Comparison of ENCODE assay signal across 35 mouse cellular contexts in the genomic region with DNA sequence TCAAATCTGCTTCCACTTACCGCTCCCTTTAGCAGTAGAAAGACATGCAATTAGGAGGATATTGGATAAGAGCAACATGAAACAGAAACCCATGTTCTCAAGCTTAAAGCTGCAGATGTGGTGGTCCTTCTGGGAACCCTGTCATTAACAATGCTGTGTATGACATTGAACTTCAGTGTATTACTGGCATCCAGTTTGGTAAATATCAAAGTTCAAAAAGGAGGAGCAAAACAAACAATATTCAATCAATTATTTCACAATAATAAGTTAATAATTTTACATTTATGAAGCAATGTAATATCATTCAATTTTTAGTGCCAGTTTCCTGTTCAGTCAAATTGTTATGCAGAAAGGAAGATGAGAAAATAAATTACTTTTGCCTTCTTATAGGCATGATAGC.
"Had no signal": no experiment of that assay in that cellular context is flagged by ENCODE, and none has a peak within 500 bp of the region (broad histone marks: within the 10 kb centered on the region; RNA-seq: fewer than 3 reads in every experiment).

No protein-coding gene starts in this region.

- H3K27me3 ChIP-seq: heart, embryonic 12.5 days; heart, embryonic 13.5 days; heart, embryonic 15.5 days; hindbrain, embryonic 12.5 days; hindbrain, embryonic 13.5 days; hindbrain, embryonic 15.5 days; intestine, embryonic 15.5 days; kidney, embryonic 15.5 days had no signal

- H3K9me3 ChIP-seq: heart, embryonic 10.5 days; heart, embryonic 12.5 days; heart, embryonic 13.5 days; heart, embryonic 15.5 days; hindbrain, embryonic 10.5 days; hindbrain, embryonic 12.5 days; hindbrain, embryonic 13.5 days; hindbrain, embryonic 15.5 days; intestine, embryonic 15.5 days; kidney, embryonic 15.5 days had no signal

- H3K9ac ChIP-seq: heart, embryonic 12.5 days; heart, embryonic 13.5 days; heart, embryonic 15.5 days; hindbrain, embryonic 12.5 days; hindbrain, embryonic 13.5 days; hindbrain, embryonic 14.5 days; hindbrain, embryonic 15.5 days; intestine, embryonic 15.5 days; kidney, embryonic 15.5 days had no signal

- H3K4me3 ChIP-seq: heart, embryonic 10.5 days; heart, embryonic 12.5 days; heart, embryonic 13.5 days; heart, embryonic 15.5 days; hindbrain, embryonic 10.5 days; hindbrain, embryonic 12.5 days; hindbrain, embryonic 13.5 days; hindbrain, embryonic 15.5 days; intestine, embryonic 15.5 days; kidney, embryonic 15.5 days; layer of hippocampus, adult 2 months had no signal

- H3K27ac ChIP-seq: heart, embryonic 10.5 days; heart, embryonic 13.5 days; heart, embryonic 15.5 days; hindbrain, embryonic 10.5 days; hindbrain, embryonic 12.5 days; hindbrain, embryonic 13.5 days; hindbrain, embryonic 14.5 days; hindbrain, embryonic 15.5 days; hindbrain, postnatal 0 days; intestine, embryonic 15.5 days; kidney, embryonic 15.5 days; kidney, postnatal 0 days; layer of hippocampus, adult 2 months had no signal

- H3K36me3 ChIP-seq: heart, embryonic 10.5 days; heart, embryonic 12.5 days; heart, embryonic 13.5 days; heart, embryonic 15.5 days; hindbrain, embryonic 10.5 days; hindbrain, embryonic 12.5 days; hindbrain, embryonic 13.5 days; hindbrain, embryonic 15.5 days; intestine, embryonic 15.5 days; kidney, embryonic 15.5 days had no signal

- H3K4me1 ChIP-seq: heart, embryonic 10.5 days; heart, embryonic 12.5 days; heart, embryonic 13.5 days; heart, embryonic 15.5 days; hindbrain, embryonic 10.5 days; hindbrain, embryonic 12.5 days; hindbrain, embryonic 13.5 days; hindbrain, embryonic 15.5 days; intestine, embryonic 15.5 days; kidney, embryonic 15.5 days had no signal

- DNase-seq: heart, postnatal 10 days; heart, postnatal 14 days; heart, postnatal 36 days; heart, postnatal 4 days; kidney, adult 11 months; kidney, adult 18-20 months; kidney, adult 2 months; kidney, adult 8-10 months; kidney, adult 9 months; kidney, postnatal 10 days; kidney, postnatal 14 days; kidney, postnatal 25 days; kidney, postnatal 36 days; kidney, postnatal 4 days; layer of hippocampus, adult 9-11 months; layer of hippocampus, postnatal 36 days had no signal

- H3K4me2 ChIP-seq: heart, embryonic 11.5 days; heart, embryonic 12.5 days; heart, embryonic 13.5 days; heart, embryonic 15.5 days; hindbrain, embryonic 12.5 days; hindbrain, embryonic 13.5 days; hindbrain, embryonic 14.5 days; hindbrain, embryonic 15.5 days; intestine, embryonic 15.5 days; kidney, embryonic 15.5 days had no signal

- ATAC-seq: hindbrain, embryonic 16.5 days; hindbrain, postnatal 0 days; inflammation-experienced regulatory T-cells, adult 6 months; intestine, embryonic 15.5 days; intestine, embryonic 16.5 days; intestine, postnatal 0 days had no signal
